Mouse (Mus musculus): ENCODE data around the gene Olfr1462.

The Olfr1462 gene

GRCm38 (mm10) chr19:13185434-13185833 is at the start of gene Olfr1462:
Olfr1462 (plus strand) TSS chr19:13185734.
- DNase-seq: no peak

- no peak for DNase-seq
These were observed 36.1 kb upstream of the Olfr1462 start, which contains the start of gene Olfr1459 for GRCm38 (mm10) chr19:13149449-13149848. Olfr1459 (minus strand) TSS chr19:13149549.

DNA sequence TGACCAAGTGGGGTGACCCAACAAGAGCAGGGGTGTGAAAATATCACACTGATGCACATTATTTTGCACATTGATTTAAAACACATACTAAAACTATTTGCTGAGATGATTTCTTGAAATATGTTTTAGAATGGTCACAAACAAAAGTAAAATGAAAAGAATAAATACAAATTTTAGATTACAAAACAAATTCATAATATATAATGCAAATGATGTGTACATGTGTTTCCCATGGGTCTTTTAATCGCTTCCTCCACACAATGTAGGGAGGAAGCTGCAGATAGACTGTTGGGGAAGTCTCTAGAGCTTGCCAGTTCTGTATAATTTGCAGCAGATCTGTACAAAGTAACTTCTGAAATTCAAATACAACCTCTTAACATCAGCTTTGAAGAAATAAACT is 22.8 kb upstream of the Olfr1462 start, which contains the start of gene Olfr1461:
TSS of gene Olfr1461 (plus strand) at position 301 of the 400 bp plus-strand sequence.
- no peak for DNase-seq

DNA sequence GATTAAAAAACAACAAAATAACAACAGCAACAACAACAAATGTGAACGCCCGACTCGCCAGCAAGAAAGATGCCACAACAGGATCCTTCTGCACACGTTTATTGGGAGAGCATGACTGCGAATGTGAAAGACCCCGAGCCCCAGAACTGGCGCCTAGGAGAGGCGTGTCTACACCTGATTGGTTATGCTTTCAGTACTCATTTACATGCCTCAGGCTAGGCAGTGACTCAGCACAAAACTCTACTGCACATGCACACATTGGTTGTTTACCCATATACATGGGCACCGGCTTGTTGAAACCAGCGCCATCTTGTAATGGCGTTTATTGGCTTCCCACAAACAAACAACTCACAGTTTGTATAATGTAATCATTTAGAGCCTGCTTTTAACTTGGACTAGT is 36.1 kb downstream of the Olfr1462 start:
- no peak for DNase-seq

- no peak for DNase-seq
These were observed 45.5 kb downstream of the Olfr1462 start, which contains the start of gene Olfr1463 for GRCm38 (mm10) chr19:13231028-13231427. Olfr1463 (plus strand) TSS chr19:13231328.
